Mouse (Mus musculus): ENCODE measurements at regions not wholly inside any gene's neighbourhood (a gene's known extent, or its start where the extent isn't known, plus 50 kb on each side); places are given as distances from the start of the nearest gene placed in this dataset.

- DNase-seq (ENCODE audit: low spot score), result no peak
These were observed 707.5 kb upstream of the Mdga2 start for GRCm38 (mm10) chr12:67929842-67930241.

- DNase-seq (ENCODE audit: low spot score), result no peak
These were observed 692.3 kb upstream of the Mdga2 start for GRCm38 (mm10) chr12:67914603-67915002.

- DNase-seq (ENCODE audit: low spot score), result no peak
These were observed 664.9 kb upstream of the Mdga2 start for GRCm38 (mm10) chr12:67887296-67887695.

- DNase-seq (ENCODE audit: low spot score), result peak; percentile 39
These were observed 640.3 kb upstream of the Mdga2 start for GRCm38 (mm10) chr12:67862615-67863014.

- DNase-seq (ENCODE audit: low spot score), result no peak
These were observed 638.4 kb upstream of the Mdga2 start for GRCm38 (mm10) chr12:67860713-67861112.

GRCm38 (mm10) chr12:67852625-67853024 lies 630.3 kb upstream of the Mdga2 start:
- no peak for DNase-seq (ENCODE audit: low spot score)

- no peak for DNase-seq (ENCODE audit: low spot score)
These were observed 625.2 kb upstream of the Mdga2 start for GRCm38 (mm10) chr12:67847517-67847916.

GRCm38 (mm10) chr12:67804297-67804696 lies 581.9 kb upstream of the Mdga2 start:
- no peak for DNase-seq (ENCODE audit: low spot score)

GRCm38 (mm10) chr12:67799776-67800175 lies 577.4 kb upstream of the Mdga2 start:
- DNase-seq (ENCODE audit: low spot score), result no peak

Measured in layer of hippocampus, adult 9-10 months (tissue).